ENCODE assay signal across 9 mouse cellular contexts in genomic region chr11:67010430-67010829, GRCm38 (mm10). TPM values are rescaled to one million over a fixed set of nuclear protein-coding genes. Genes with fewer than 3 reads are reported as not detected.
DNase-seq lines count a peak whose midpoint lies in the region; ATAC-seq lines count a peak whose summit lies in the region.
"Had no signal": no experiment of that assay in that cellular context is flagged by ENCODE, and none has a peak within 500 bp of the region (broad histone marks: within the 10 kb centered on the region; RNA-seq: fewer than 3 reads in every experiment).

No protein-coding gene starts in this region.

- no peaks in the 10 kb centered on the region for H3K36me3 ChIP-seq in heart, embryonic 10.5 days
- no peaks in the 10 kb centered on the region for H3K36me3 ChIP-seq in stomach, embryonic 14.5 days (ENCODE audit: control insufficient read depth, insufficient read depth, low read length)

- H3K9me3 ChIP-seq in heart, embryonic 10.5 days: no peaks in the 10 kb centered on the region
- H3K9me3 ChIP-seq in stomach, embryonic 14.5 days (ENCODE audit: control insufficient read depth, low read depth, low read length): no peaks in the 10 kb centered on the region

- H3K4me3 ChIP-seq in heart, embryonic 10.5 days: 0 out of 2 replicates have a peak overlapping the region, but pooled peaks have one; percentile 9
- no peak overlapping the region for H3K4me3 ChIP-seq in stomach, embryonic 14.5 days (ENCODE audit: low read depth, low read length)

- H3K27ac ChIP-seq in heart, embryonic 10.5 days: peak overlapping the region; percentile 44
- H3K27ac ChIP-seq in stomach, embryonic 14.5 days (ENCODE audit: low read length): peak overlapping the region; percentile 29

- H3K27me3 ChIP-seq in heart, embryonic 10.5 days (ENCODE audit: insufficient read depth, poor library complexity, severe bottlenecking): peaks cover 8% of the 10 kb centered on the region; the same call in 1 of the 2 replicates
- no peaks in the 10 kb centered on the region for H3K27me3 ChIP-seq in stomach, embryonic 14.5 days (ENCODE audit: control insufficient read depth, insufficient read depth, low read length)

- peaks cover 11% of the 10 kb centered on the region for H3K4me1 ChIP-seq in heart, embryonic 10.5 days
- no peaks in the 10 kb centered on the region for H3K4me1 ChIP-seq in stomach, embryonic 14.5 days (ENCODE audit: control insufficient read depth, insufficient read depth, low read length)

- H3K9ac ChIP-seq in stomach, embryonic 14.5 days (replicated peaks; ENCODE audit: low read depth, low read length): no peak overlapping the region

- no peak overlapping the region for H3K4me2 ChIP-seq in stomach, embryonic 14.5 days (replicated peaks; ENCODE audit: low read depth, low read length)

- peak; percentile 41 for ATAC-seq in inflammation-experienced regulatory T-cells, adult 6 months
- no peak for ATAC-seq in stomach, embryonic 14.5 days (ENCODE audit: insufficient number of reproducible peaks, insufficient read depth, low FRiP score, low read depth)

- WGBS in heart, embryonic 10.5 days: 19% methylated on average over 8 of the region's 8 CpGs
- WGBS in stomach, embryonic 14.5 days: 2% methylated on average over 8 of the region's 8 CpGs

- no peak for DNase-seq in heart, embryonic 10.5 days (ENCODE audit: low spot score)
- DNase-seq in heart, adult 8-10 months (ENCODE audit: low spot score): no peak
- peak; percentile 13 for DNase-seq in urinary bladder, postnatal 14 days (ENCODE audit: low spot score)
- no peak for DNase-seq in urinary bladder, postnatal 10 days (ENCODE audit: low spot score)
- no peak for DNase-seq in adipocyte (ENCODE audit: low spot score)
- DNase-seq in cerebellum, adult 8-10 months: no peak

RNA-seq across cellular contexts. Expression of gene Tmem220, which starts 14.5 kb away (rescaled TPM):
- 1.7 and 1.8 TPM in 2 replicates for polyA plus RNA-seq in heart, embryonic 10.5 days (2016; fragmentation: Nextera tagmentation; extraction: Ambion mirVana)
- total RNA-seq in heart, adult 8-10 months (2022): 1 to 10 TPM; 1.6 to 2.6 (median 2.0) TPM
- 1 to 10 TPM; 1.9 to 3.0 (median 2.6) TPM for polyA plus RNA-seq in inflammation-experienced regulatory T-cells, adult 6 months (2017; shearing (Covaris generic))
- 1.6 and 2.2 TPM in 2 replicates for polyA plus RNA-seq in stomach, embryonic 14.5 days (2014; fragmentation: Nextera tagmentation; extraction: Ambion mirVana)

RNA-seq across cellular contexts. Expression of gene Adprm, which starts 42.0 kb away (rescaled TPM):
- polyA plus RNA-seq in heart, embryonic 10.5 days (2016; fragmentation: Nextera tagmentation; extraction: Ambion mirVana): 21.7 and 22.6 TPM in 2 replicates
- 10 to 100 TPM in 3 of 4 experiments, 1 to 10 TPM in 1; 9.8 to 13.1 (median 11.5) TPM for total RNA-seq in heart, adult 8-10 months (2022)
- polyA plus RNA-seq in inflammation-experienced regulatory T-cells, adult 6 months (2017; shearing (Covaris generic)): 10 to 100 TPM; 68.1 to 92.5 (median 75.7) TPM
- 30.6 and 31.7 TPM in 2 replicates for polyA plus RNA-seq in stomach, embryonic 14.5 days (2014; fragmentation: Nextera tagmentation; extraction: Ambion mirVana)

RNA-seq across cellular contexts. Expression of gene Sco1, which starts 42.0 kb away (rescaled TPM):
- polyA plus RNA-seq in heart, embryonic 10.5 days (2016; fragmentation: Nextera tagmentation; extraction: Ambion mirVana): 21.7 and 26.6 TPM in 2 replicates
- 10 to 100 TPM; 20.7 to 25.9 (median 23.3) TPM for total RNA-seq in heart, adult 8-10 months (2022)
- polyA plus RNA-seq in inflammation-experienced regulatory T-cells, adult 6 months (2017; shearing (Covaris generic)): 1 to 10 TPM; 6.5 to 9.1 (median 8.9) TPM
- polyA plus RNA-seq in stomach, embryonic 14.5 days (2014; fragmentation: Nextera tagmentation; extraction: Ambion mirVana): 16.5 and 16.7 TPM in 2 replicates

RNA-seq across cellular contexts. Expression of gene Tmem238l, which starts 54.0 kb away (rescaled TPM):
- 0.28 TPM in 1 of 2 replicates, not detected in the other for polyA plus RNA-seq in heart, embryonic 10.5 days (2016; fragmentation: Nextera tagmentation; extraction: Ambion mirVana)
- not detected for total RNA-seq in heart, adult 8-10 months (2022)
- polyA plus RNA-seq in inflammation-experienced regulatory T-cells, adult 6 months (2017; shearing (Covaris generic)): not detected
- polyA plus RNA-seq in stomach, embryonic 14.5 days (2014; fragmentation: Nextera tagmentation; extraction: Ambion mirVana): 0.45 and 0.55 TPM in 2 replicates
- total RNA-seq: heart, postnatal 14 days had no signal
